Mouse (Mus musculus) megakaryocyte progenitor cell, adult 5-6 weeks (primary cell): ENCODE measurements around the gene Odf3l1. TPM values are rescaled to one million over a fixed set of nuclear protein-coding genes. Genes with fewer than 3 reads are reported as not detected.
"Not testable (repeated sequence)": the region's sequence is repeated elsewhere in the genome, so short reads cannot be mapped to it uniquely, and the experiment has no call there.

ENCODE experiments used
- ATAC-seq: replicated peaks from 2 replicates; pipeline ENCODE4 v1.8.0; 2016; ENCODE audit warnings: mild to moderate bottlenecking, moderate TSS enrichment, inconsistent platforms; ENCODE audit not compliant: poor library complexity
- total RNA-seq, 2 experiments: library from RNA; stranded (forward) in 1 of 2; stranded (reverse) in 1 of 2; fragments of 157-497, 149-512 nt in 1 of 2; fragments of 200-1000 nt in 1 of 2; gene quantifications; 2 replicates each; pipeline versions ENCODE4 v1.2.3 to v1.2.4; 2015 to 2017

Gene Odf3l1
- total RNA-seq (2015) (not detected in 2 replicates), total RNA-seq (2017) (not detected in 2 replicates)

- no peak for ATAC-seq
Observed at GRCm38 (mm10) chr9:56864216-56864729, at the start of gene Odf3l1. Odf3l1 (minus strand) TSS chr9:56864679.

- ATAC-seq, result no peak
Observed at GRCm38 (mm10) chr9:56913991-56914390, 49.5 kb upstream of the Odf3l1 start.

- no peak for ATAC-seq
Observed at GRCm38 (mm10) chr9:56911017-56911416, 46.5 kb upstream of the Odf3l1 start.

- ATAC-seq, result not testable (repeated sequence)
Observed at GRCm38 (mm10) chr9:56909991-56910390, 45.5 kb upstream of the Odf3l1 start.

GRCm38 (mm10) chr9:56907549-56907948 lies 43.1 kb upstream of the Odf3l1 start:
- ATAC-seq, result peak; percentile 26; the same call in 1 of the 2 replicates

GRCm38 (mm10) chr9:56903662-56904061 lies 39.2 kb upstream of the Odf3l1 start:
- peak; percentile 47; the same call in 1 of the 2 replicates for ATAC-seq

GRCm38 (mm10) chr9:56901187-56901586 lies 36.7 kb upstream of the Odf3l1 start:
- peak; percentile 55 for ATAC-seq

- ATAC-seq, result peak; percentile 52
Observed at GRCm38 (mm10) chr9:56900571-56900970, 36.1 kb upstream of the Odf3l1 start.

GRCm38 (mm10) chr9:56900060-56900459 lies 35.6 kb upstream of the Odf3l1 start:
- no peak for ATAC-seq

- no peak for ATAC-seq
Observed at GRCm38 (mm10) chr9:56899409-56899808, 34.9 kb upstream of the Odf3l1 start.

- no peak for ATAC-seq
Observed at GRCm38 (mm10) chr9:56896779-56897178, 32.3 kb upstream of the Odf3l1 start.

GRCm38 (mm10) chr9:56894006-56894405 lies 29.5 kb upstream of the Odf3l1 start:
- ATAC-seq, result peak; percentile 44

GRCm38 (mm10) chr9:56893313-56893712 lies 28.8 kb upstream of the Odf3l1 start:
- ATAC-seq, result no peak

- ATAC-seq, result no peak
Observed at GRCm38 (mm10) chr9:56892111-56892510, 27.6 kb upstream of the Odf3l1 start.

GRCm38 (mm10) chr9:56891517-56892011 lies 27.1 kb upstream of the Odf3l1 start:
- peak; percentile 81 for ATAC-seq

- ATAC-seq, result no peak
Observed at GRCm38 (mm10) chr9:56890522-56891250, 26.2 kb upstream of the Odf3l1 start.

- ATAC-seq, result peak; percentile 79
Observed at GRCm38 (mm10) chr9:56889817-56890216, 25.3 kb upstream of the Odf3l1 start.

GRCm38 (mm10) chr9:56887581-56887980 lies 23.1 kb upstream of the Odf3l1 start:
- no peak for ATAC-seq

- ATAC-seq, result no peak
Observed at GRCm38 (mm10) chr9:56886601-56887000, 22.1 kb upstream of the Odf3l1 start.

GRCm38 (mm10) chr9:56886113-56886512 lies 21.6 kb upstream of the Odf3l1 start:
- 0 out of 2 replicates have a peak, but pooled peaks have one; percentile 36 for ATAC-seq

GRCm38 (mm10) chr9:56884328-56884727 lies 19.8 kb upstream of the Odf3l1 start:
- no peak for ATAC-seq

GRCm38 (mm10) chr9:56883470-56883869 lies 19.0 kb upstream of the Odf3l1 start:
- no peak for ATAC-seq
